Mouse (Mus musculus) liver, embryonic 14.5 days (tissue): ENCODE measurements around the gene Scgb2a2.
"Not testable (repeated sequence)": the region's sequence is repeated elsewhere in the genome, so short reads cannot be mapped to it uniquely, and the experiment has no call there.

Experiments
- CTCF ChIP-seq: IDR thresholded peaks from 2 replicates; pipeline ENCODE4 v1.5.1; 2016; ENCODE audit warnings: antibody characterized with exemption, low read depth, control low read depth
- EP300 ChIP-seq: IDR thresholded peaks from 2 replicates; pipeline ENCODE4 v1.6.1; 2016; ENCODE audit warnings: antibody characterized with exemption, low read depth

GRCm38 (mm10) chr19:9860821-9861220 lies 13.5 kb downstream of the Scgb2a2 start:
- TF ChIP-seq EP300, CTCF: not testable (repeated sequence)
